Mouse (Mus musculus) cerebellum, adult 2 months (tissue): Measurements from ENCODE around the gene 2310011J03Rik. TPM values are rescaled to one million over a fixed set of nuclear protein-coding genes. Genes with fewer than 3 reads are reported as not detected.
A peak's percentile ranks its signal among the peaks of the same experiment; 100 is the strongest.

Experiments
- DNase-seq, 2 experiments: peaks; one replicate each; pipeline ENCODE4 v3.0.0; 2021
- H3K27ac ChIP-seq: fragments of 200-500 bp; 2 replicates; pipeline ENCODE4 v1.5.1; 2012; ENCODE audit warnings: low read length, control low read depth, inconsistent platforms; ENCODE audit not compliant: insufficient read depth
- H3K27me3 ChIP-seq: fragments of 200-500 bp; 2 replicates; pipeline ENCODE4 v1.6.1; 2012; ENCODE audit warnings: inconsistent platforms, mild to moderate bottlenecking, low read length, moderate library complexity; ENCODE audit not compliant: control insufficient read depth, insufficient read depth
- H3K4me1 ChIP-seq: fragments of 200-500 bp; 2 replicates; pipeline ENCODE4 v1.6.1; 2011; ENCODE audit warnings: low read length; ENCODE audit not compliant: control insufficient read depth, insufficient read depth
- H3K4me3 ChIP-seq: fragments of 200-500 bp; replicated peaks from 2 replicates; pipeline ENCODE3; 2011; ENCODE audit warnings: mild to moderate bottlenecking, low read depth, low read length, control low read depth; ENCODE audit not compliant: insufficient read depth
- CTCF ChIP-seq: fragments of 200-500 bp; IDR thresholded peaks from 2 replicates; pipeline ENCODE4 v1.5.1; 2011; ENCODE audit warnings: low read depth, mild to moderate bottlenecking, control low read depth, low read length, moderate library complexity, borderline replicate concordance; ENCODE audit not compliant: insufficient read depth
- POLR2A ChIP-seq: fragments of 200-500 bp; IDR thresholded peaks from 2 replicates; pipeline ENCODE4 v1.6.1; 2011; ENCODE audit warnings: low read length, control low read depth, borderline replicate concordance; ENCODE audit not compliant: insufficient read depth
- WGBS: fragments of 180-500 bp; shearing (Covaris S2); methylation state at CpG from one replicate; pipeline ENCODE4 v1.1.7; 2018; 5-methylcytosine and 5-hydroxymethylcytosine counted together
- polyA plus RNA-seq: library from polyadenylated mRNA; depleted of rRNA; stranded (reverse); fragments of >200 nt; gene quantifications from 2 replicates; pipeline ENCODE4 v1.2.3, GENCODE M21; 2012

Gene 2310011J03Rik
- polyA plus RNA-seq, 1 experiment = 51.1 TPM

GRCm38 (mm10) chr10:80321014-80321669 lies 805 bp upstream of the 2310011J03Rik start:
- no peak overlapping the region for H3K4me3 ChIP-seq
- H3K4me1 ChIP-seq = peaks cover 25% of the 10 kb centered on the region
- TF ChIP-seq CTCF (no peak), POLR2A (no peak)
- no peak for DNase-seq
- WGBS = 58% methylated on average over 6 of the region's 6 CpGs
- H3K27me3 ChIP-seq = no peaks in the 10 kb centered on the region
- H3K27ac ChIP-seq = no peak overlapping the region

GRCm38 (mm10) chr10:80317011-80317410 lies 3.3 kb downstream of the 2310011J03Rik start:
- no peak for DNase-seq
- WGBS = 27% methylated on average over 10 of the region's 10 CpGs
- no peak for TF ChIP-seq POLR2A
- TF ChIP-seq CTCF = no peak
- Histone ChIP-seq H3K4me1 (peaks cover 52% of the 10 kb centered on the region), H3K27me3 (no peaks in the 10 kb centered on the region), H3K27ac (no peak overlapping the region), H3K4me3 (no peak overlapping the region)

- Histone ChIP-seq H3K27me3 (no peaks in the 10 kb centered on the region), H3K4me1 (peaks cover 58% of the 10 kb centered on the region), H3K27ac (no peak overlapping the region), H3K4me3 (no peak overlapping the region)
- TF ChIP-seq POLR2A (no peak), CTCF (no peak)
- WGBS = 10% methylated on average over 11 of the region's 11 CpGs
- no peak for DNase-seq
Measured at GRCm38 (mm10) chr10:80316359-80316781, 4.0 kb downstream of the 2310011J03Rik start.

- no peaks in the 10 kb centered on the region for H3K27me3 ChIP-seq
- no peak overlapping the region for H3K4me3 ChIP-seq
- peak in 1 of 2 experiments; percentile 33 for DNase-seq
- no peak for TF ChIP-seq CTCF
- TF ChIP-seq POLR2A = no peak
- H3K4me1 ChIP-seq = peaks cover 59% of the 10 kb centered on the region
- no peak overlapping the region for H3K27ac ChIP-seq
- WGBS = 62% methylated on average over 27 of the region's 27 CpGs
Measured at GRCm38 (mm10) chr10:80315315-80315714, 5.0 kb downstream of the 2310011J03Rik start.

- DNase-seq = peak in 1 of 2 experiments; percentile 41
- Histone ChIP-seq H3K4me3 (no peak overlapping the region), H3K27me3 (no peaks in the 10 kb centered on the region), H3K4me1 (peaks cover 58% of the 10 kb centered on the region), H3K27ac (0 out of 2 replicates have a peak overlapping the region, but pooled peaks have one; percentile 7)
- WGBS = 51% methylated on average over 16 of the region's 16 CpGs
- TF ChIP-seq POLR2A = no peak
- no peak for TF ChIP-seq CTCF
Measured at GRCm38 (mm10) chr10:80314494-80315001, 5.8 kb downstream of the 2310011J03Rik start.

GRCm38 (mm10) chr10:80313627-80314201 lies 6.6 kb downstream of the 2310011J03Rik start:
- H3K4me3 ChIP-seq = no peak overlapping the region
- 0 out of 2 replicates have a peak overlapping the region, but pooled peaks have one; percentile 7 for H3K27ac ChIP-seq
- TF ChIP-seq POLR2A = no peak
- no peak for TF ChIP-seq CTCF
- H3K27me3 ChIP-seq = no peaks in the 10 kb centered on the region
- 32% methylated on average over 20 of the region's 20 CpGs for WGBS
- DNase-seq = peak; percentile 74 to 76
- peaks cover 55% of the 10 kb centered on the region for H3K4me1 ChIP-seq

GRCm38 (mm10) chr10:80312586-80313504 lies 7.5 kb downstream of the 2310011J03Rik start:
- TF ChIP-seq CTCF (no peak), POLR2A (no peak)
- Histone ChIP-seq H3K27ac (peak overlapping the region; percentile 23; the same call in 1 of the 2 replicates), H3K4me3 (no peak overlapping the region), H3K4me1 (peaks cover 54% of the 10 kb centered on the region), H3K27me3 (no peaks in the 10 kb centered on the region)
- DNase-seq = peak; percentile 65 to 70
- WGBS = 35% methylated on average over 54 of the region's 54 CpGs
